Mouse (Mus musculus) T-helper 2 cell (primary cell): ENCODE measurements around the gene Abcb9.

Experiments used
- in situ Hi-C: fragments of 300-600 bp; cut with MboI, MseI; formaldehyde crosslinking; loops from one replicate; pipeline ENCODE4 v1.15.1; 2025; ENCODE audit warnings: high pct_unique_total_duplicates

The Abcb9 gene

DNA sequence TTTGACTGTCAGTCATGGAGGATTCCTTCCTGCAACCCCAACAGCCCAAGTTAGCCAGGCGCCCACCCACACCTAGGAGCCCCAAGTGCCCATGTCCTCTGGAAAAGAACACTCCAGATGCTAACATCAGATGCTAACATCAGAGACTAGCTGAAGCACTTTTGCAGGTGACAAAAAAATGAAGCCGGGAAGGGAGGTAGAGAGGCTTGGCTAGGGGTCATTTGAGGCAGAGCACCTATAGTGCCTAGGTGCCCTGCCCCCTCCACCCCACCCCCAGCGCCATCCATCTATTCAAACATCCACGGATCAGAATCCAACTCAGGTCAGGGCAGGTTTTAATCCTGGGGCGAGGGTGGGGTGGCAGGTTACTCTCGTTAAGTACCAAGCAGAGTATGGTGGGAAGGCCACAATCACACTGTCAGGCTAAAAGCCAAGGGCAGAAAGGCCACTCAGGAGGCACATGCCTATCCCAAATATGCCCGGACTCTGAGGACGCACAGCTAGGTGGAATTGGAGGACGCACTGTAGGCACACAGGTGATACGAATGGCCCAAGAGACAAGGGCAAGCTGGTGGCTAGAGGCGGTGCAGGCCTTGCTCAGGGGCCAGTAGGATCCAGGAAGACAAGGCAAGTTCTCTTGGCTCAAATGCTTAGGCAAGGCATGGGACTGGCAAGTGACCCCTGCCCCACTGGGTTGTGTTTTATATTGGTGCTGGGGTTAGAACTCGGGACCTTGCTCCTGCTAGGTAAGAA is 1.6 kb downstream of the Abcb9 start:
- in situ Hi-C loops, result no loop called here

DNA sequence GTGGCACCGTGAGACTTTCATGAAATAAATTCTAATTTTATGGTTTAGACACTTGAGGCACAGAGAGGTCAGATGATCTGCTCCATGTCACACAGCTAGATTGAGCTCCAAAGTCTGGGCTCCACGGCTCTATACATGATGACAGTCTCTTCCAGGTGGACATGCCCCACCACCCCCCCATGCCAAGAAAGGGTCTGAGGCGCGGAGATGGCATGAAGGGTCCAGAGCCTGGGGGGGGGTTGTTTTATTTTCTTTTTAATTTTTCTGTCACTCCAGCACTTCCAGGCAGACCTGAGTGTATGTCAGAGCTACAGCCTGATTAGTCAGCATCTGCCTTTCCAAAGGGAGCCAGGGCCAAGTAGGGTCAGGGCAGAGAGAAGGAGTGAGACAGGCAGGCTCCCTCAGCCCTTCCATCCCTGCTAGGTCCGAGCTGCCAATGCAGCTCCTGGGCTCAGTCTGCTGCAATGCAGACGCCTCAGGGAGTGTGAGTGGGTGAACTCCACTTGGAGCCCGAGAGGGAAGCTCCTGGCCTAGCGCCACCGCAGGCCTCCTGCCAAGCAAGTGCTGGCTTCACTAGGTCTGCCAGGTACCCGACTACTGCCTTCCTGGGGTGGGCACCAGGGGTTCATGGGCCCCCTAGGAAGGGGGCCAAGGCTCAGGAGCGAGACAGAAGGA is 2.3 kb downstream of the Abcb9 start:
- in situ Hi-C loops, result no loop called here

DNA sequence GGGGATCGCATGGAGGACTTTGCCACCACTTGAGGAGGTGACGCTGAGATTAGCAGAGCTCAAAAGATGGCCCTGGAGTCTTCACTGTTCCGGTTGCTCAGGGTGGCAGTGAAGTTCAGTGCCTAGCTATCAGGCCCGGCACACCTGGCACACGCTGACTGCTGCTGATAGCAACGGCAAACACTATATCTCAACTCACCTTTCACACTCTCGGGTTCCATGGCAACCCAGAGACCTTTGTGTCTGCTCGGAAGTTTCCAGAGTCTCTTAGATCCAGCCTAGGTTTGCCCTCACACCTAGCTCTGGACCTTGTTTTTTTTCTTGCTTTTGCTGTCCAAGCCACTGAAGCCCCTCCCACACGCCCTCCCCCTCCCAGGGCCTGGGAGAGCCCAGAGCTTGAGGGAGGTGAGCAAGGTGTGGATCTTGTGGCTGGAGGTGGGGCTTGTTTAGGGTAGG is 3.6 kb downstream of the Abcb9 start:
- in situ Hi-C loops, result no loop called here

DNA sequence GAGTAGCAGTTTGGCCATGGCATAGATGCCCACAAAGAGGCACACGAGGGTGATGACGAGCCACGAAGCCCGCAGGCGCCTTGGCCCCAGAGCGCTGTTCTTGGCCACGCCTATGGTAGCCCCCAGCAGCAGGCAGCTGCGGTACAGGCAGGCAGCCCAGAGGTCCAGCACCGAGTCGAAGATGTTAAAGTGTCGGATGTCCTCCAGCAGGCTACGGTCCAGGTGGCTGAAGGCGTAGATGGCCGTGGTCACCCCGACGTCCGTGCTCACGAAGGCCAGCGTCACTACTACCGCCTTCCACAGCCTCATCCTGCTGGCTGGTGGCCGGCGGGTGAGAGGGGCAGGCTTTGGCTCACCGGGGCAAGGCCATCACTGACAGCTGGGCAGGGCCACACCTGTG is 5.7 kb downstream of the Abcb9 start:
- in situ Hi-C loops, result no loop called here

DNA sequence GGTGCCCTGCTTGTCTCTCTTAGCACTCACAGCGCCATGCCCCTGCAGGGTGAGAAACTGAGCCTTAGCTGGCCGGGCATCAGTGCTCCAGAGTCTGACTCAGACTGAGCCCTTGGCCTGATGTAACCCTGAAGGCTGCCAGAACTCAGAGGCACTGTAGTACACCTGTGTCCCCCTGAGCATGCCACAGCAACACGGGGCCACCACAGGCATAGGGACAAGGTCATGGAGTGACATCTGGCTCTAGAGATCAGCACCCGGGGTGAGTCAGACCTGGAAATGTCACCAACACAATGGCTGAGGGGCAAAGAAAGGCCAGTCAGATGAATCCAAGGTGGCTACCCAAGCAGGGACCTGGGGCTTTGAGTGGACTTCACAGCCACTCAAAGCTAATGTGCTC is 8.7 kb downstream of the Abcb9 start:
- in situ Hi-C loops, result no loop called here

DNA sequence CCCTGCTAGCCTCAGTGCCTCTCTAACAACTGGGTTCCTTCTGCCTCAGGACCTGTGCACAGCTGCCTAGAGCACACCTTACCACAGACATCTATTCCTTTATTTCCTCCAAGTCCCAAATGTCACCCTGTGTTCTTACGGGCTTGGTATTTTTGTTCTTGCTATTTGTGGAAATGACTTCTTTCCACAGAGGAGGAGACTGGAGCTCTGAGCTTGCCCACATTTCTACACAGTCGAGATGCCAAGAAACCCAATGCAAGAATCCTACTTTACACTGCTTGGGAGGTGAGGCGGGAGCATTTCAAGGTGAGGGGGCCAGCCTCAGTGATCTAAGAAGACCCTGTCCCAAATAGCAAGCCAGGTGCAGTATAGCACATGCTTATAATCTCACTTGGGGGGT is 10.1 kb downstream of the Abcb9 start:
- in situ Hi-C loops, result no loop called here

DNA sequence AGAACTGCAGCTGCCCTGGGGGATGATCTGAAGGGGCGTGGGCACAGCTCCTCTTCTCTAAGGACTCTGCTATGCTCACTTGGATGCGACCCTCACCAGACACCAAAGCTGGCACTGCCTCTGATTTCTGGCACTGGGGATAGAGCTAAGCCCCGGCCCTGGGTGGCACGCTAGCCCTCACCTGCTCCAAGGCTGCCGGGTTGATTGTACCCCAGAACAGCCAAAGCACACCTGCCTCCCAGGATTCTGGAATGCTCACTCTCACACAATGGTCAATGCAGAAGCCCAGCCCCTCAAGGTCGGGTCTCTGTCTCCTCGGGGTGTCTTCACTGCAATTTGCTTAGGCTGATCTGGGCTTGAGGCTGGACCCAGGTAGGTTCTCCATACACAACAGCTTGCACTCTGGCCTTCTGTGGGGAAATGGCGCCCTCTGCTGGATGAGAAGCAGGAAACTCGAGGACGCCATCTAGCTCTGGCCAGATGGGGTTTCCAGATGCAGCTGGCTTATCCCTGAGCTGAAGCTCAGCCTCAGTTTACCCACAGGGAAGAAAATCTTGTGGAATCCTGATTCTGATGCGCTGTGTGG is 10.9 kb downstream of the Abcb9 start:
- in situ Hi-C loops, result loop anchor here (5.0 kb wide), 1 partner anchor 82 kb away; no protein-coding TSS in a partner anchor

DNA sequence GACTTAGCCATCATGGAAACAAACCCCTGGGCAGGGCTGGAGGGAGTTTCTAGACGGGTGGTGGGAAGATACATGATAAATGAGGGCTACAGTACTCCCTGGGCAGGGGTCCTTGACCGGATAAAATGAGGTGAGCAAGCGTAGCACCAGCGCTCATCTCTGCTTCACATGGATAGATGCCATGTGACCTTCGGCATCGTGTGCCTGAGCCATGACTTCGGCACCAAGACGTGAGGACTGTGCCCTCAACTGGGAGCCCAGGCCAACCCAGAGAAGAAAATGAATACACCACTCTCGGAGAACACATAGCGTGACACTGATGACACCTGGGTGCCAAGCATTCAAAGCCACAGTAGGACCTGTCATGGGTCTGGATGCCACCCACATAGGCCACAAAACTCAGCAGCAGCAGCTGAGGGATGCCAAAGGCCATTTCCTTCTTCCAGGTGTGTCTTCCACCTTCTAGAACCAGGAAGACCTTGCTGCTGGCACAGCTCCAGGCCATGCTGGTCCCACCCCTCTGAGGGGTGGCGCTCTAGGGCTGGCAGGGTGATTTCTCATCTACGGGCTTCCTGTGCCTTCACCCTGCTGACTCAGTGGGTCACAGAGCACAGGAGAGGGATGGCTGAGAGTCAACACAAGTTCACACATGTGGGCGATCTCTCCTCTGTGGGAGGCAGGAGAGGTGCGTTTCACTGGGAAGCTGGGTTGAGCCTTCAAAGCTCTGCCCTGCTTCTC is 11.6 kb downstream of the Abcb9 start:
- in situ Hi-C loops, result loop anchor here (5.0 kb wide), 1 partner anchor 82 kb away; no protein-coding TSS in a partner anchor

DNA sequence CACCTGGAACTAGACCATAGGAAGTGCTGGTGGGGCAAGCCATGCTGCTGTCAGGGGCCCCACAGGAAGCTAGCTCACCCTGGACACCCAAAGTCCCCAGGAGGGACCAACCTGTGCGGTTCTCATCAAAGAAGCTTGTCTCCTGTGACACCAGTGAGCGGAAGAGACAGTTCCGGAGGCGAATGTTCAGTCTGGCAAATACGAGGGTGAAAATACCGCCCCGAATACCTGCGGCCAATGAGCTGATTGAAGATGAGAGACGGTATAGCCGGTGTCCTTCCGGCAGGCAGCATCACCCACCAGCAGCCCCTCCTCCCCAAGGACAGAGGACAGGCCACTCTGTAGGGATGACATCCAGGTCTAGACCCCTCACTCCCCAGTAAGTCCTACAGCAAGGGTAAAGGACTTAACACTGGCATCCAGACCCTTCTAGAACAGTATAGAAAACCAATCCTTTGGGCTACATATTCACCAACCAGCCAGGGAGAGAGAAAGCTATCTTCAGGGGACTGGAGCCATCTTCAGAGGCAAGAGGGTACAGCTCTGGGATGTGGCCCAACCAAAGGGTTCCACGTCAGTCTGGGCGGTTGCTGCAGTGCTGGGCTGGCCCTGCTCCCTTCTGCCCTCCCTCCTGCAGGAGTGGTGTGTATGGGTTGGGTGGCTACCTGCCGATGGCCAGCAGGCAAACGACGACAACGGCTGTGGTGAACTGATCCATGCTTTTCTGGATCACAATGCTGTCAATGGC is 12.5 kb downstream of the Abcb9 start:
- in situ Hi-C loops, result loop anchor here (5.0 kb wide), 1 partner anchor 81 kb away; no protein-coding TSS in a partner anchor

DNA sequence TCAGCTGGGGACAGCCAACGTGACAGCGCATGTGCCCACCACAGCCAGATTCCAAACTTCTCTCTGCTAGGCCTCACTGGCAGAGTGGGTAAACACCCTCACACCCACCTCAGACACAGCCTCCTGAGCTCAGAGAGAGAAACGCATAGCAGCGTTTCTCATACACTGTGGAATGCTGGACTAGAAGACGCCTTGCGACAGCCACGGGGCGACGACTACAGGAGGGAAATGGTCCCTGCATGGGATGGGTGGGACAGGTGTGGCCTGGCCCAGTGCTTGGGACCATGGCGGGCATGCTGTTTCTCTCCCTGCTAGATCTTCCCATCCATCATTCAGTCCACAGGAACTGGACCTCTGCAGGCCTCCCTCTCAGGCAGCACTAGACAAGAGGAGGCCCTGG is 13.2 kb downstream of the Abcb9 start:
- in situ Hi-C loops, result loop anchor here (5.0 kb wide), 1 partner anchor 80 kb away; no protein-coding TSS in a partner anchor

DNA sequence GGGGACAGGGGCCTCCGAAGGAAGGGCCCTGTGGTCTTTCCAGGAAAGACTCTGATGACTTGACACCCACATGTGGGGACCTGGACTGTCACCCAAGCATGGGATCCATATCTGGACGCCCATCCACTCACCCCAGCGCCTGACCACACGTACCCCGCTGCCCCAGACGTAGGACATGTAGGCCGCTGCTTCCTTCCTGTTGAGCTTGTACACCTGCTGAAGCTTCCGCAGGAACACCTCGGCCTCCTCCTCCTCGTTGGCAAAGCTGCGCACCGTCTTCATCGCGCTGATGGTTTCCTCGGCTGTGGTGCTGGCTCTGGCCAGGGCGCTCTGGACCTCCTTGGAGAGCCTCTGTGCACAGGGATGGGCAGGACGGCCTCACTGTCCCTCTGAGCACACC is 15.7 kb downstream of the Abcb9 start:
- in situ Hi-C loops, result loop anchor here (5.0 kb wide), 2 partner anchors 48 to 78 kb away; partner anchors contain the start of gene Vps37b

DNA sequence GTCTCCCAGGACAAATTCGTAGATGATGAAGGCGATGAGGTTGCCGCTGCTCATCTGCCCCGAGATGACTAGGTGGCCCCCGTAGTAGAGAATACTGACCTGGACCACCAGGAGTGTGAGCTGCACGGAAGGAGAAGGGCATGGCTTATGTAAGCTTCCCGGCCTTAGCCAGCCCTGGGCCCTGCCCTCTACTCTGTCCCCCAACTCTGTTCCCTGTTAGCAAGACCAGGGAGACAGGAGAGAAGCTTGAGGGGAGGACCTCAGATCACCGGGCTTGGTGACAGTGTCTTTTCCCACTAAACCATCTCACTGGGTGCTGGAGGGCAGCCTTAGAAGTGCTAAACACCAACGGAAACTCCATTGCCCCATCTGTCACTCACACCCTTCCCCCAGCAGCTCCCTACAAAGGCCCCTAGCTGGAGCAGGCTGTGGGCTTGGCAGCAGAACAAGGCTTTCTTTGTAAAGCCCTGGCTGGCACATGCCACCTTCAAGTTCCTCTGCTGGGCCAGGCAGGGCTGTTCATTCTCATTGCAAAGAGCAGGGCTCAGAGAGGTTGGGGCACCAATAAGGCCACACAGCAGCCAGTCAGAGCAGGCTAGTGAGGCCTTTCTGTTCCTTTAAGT is 16.7 kb downstream of the Abcb9 start:
- in situ Hi-C loops, result loop anchor here (5.0 kb wide), 1 partner anchor 47 kb away; the partner anchor contains the start of gene Vps37b

DNA sequence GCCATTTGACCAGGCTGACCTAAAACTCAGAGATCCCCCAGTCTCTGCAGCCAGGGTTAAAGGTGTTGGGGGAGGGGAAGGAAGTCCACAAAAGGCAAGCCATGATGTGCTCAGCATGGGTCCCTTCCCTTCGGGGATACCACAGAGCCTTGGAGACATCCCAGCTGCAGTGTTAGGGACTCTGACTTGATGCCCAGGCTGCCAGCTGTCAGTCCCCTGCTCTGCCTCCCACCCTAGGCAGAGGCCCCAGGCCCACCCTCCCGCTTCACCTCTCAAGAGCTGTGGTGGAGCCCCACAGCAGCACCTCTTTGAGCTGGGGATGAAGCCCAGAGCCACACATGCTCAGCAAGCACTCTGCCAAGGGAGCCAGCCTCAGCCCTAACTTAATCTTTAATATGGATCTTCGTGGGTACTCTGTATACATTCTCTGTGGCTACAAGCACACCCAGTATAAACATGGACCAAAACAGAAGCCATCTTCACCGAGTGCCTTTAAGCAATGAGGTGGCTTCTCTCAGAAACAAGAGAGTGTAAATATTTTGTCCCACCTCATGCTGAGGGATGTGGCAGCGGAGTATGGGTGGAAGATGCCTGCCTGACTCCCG is 17.6 kb downstream of the Abcb9 start:
- in situ Hi-C loops, result loop anchor here (5.0 kb wide), 1 partner anchor 46 kb away; the partner anchor contains the start of gene Vps37b

DNA sequence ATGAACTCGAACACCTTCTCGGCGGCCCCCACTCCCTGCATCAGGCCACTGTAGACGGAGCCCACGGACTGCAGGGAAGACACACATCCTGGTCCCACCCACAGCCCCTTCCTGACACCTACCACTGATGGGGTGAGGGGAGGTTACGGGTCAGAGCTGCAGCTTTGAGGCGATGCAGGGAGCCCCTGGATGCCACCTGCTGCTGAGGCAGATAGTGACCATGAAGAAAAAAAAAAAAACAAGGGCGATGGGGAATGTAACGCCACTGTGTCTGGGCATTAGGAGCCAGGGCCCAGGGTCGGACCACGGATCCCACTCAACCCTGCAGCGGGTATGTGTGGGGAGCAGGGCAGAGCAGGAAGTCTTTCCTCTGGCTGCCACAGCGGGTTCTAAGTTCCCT is 18.4 kb downstream of the Abcb9 start:
- in situ Hi-C loops, result loop anchor here (5.0 kb wide), 1 partner anchor 45 kb away; the partner anchor contains the start of gene Vps37b

DNA sequence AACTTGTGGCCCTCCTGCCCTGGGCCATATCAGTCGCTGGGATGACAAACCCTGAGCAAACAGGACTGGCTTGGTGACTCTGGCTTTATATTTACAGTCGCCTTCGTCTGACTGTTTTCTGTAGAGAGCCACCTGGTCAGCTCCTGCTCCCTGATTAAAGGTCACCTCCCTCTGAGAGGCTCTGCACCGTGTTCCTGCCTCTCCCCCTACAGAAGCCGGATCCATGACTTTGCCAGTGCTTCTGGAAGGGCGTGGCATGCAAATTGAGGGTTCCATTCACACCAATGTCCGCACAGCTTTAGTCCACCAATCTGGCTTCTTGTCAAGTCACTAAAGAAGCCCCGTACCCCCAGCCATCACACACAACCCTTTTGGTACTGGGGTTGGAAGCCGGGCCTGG is 19.0 kb downstream of the Abcb9 start:
- in situ Hi-C loops, result loop anchor here (5.0 kb wide), 1 partner anchor 44 kb away; the partner anchor contains the start of gene Vps37b

DNA sequence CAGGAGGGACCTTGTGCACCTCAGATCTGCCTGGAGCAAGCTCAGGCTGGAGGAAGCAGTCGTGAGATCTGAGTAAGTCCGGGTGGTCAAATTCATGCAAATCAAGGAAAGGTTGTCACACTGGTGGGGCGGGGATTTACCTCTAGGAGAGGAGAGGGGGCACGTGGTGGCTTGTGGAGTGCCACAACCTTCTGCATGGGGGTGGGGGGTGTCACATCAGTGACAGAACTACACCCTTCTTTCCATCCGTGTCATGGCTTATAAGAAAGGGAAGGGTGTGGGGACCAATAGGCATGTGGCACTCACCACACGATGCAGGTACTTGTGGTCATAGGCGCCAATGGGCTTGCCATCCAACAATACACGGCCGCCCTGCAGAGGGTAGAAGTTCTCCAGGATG is 19.9 kb downstream of the Abcb9 start:
- in situ Hi-C loops, result loop anchor here (5.0 kb wide), 1 partner anchor 43 kb away; the partner anchor contains the start of gene Vps37b

DNA sequence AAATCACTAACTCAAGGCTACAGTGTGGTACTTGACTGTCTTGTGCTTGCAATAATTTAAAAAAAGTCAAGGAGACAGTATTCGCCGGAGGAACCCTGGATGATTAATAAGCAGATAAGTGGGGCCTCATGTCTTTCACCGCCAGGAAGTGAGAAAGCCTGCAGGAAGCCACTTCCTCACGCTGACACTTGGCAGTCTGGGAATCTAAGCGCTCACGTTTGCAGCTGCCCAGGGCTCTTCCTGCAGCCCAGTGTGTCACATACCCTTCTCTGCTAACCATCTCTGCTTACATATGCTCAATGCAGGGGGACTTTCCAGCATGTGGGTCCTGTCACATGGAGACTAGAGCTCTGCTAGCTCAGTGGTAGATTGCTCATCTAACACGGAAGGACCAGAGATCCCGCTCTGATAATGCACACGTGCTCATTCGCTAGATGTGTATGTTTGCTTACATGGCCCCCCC is 20.7 kb downstream of the Abcb9 start:
- in situ Hi-C loops, result loop anchor here (5.0 kb wide), 1 partner anchor 43 kb away; the partner anchor contains the start of gene Vps37b

DNA sequence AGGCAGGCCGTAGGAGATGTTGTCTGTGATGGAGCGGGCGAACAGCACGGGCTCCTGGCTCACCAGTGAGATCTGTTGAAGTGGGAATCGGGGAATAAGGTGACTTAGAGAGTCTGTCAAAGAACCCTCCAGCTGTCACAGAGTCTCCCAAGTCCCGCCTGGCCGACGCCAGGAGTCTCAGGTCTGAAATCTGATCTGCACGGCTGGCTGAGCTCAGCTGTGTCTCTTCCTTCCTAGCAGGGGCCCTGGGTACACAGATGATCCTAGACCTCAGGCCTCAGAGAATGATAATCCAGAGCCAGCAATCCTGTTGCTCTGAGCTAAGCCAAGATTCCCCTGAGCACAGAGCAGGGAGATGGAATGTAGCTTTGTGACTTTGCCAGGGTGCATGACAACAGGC is 21.9 kb downstream of the Abcb9 start:
- in situ Hi-C loops, result no loop called here

DNA sequence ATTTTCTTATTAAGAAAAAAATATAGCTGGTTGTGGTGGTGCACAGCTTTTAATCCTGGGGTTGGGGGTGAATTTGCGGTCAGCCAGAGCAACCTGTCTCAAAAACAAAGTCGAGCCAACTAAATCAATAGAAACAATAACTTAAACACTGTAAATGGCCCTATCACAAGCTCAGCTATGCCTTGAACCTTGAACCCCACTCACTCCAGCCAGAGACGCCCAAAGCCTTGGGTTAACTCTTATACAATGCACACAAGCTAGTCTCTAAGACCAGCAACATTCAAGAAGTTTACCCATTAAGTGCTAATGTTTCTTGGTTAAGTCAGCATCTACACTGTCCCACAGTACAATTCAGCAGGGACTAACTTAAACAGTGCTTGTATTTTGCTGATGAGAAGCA is 25.9 kb downstream of the Abcb9 start:
- in situ Hi-C loops, result no loop called here
